Mouse (Mus musculus) heart, postnatal 0 days (tissue): ENCODE measurements around the gene Ndufa3. TPM values are rescaled to one million over a fixed set of nuclear protein-coding genes. Genes with fewer than 3 reads are reported as not detected.
A peak's percentile ranks its signal among the peaks of the same experiment; 100 is the strongest.

ENCODE experiments used
- ATAC-seq: fragments of 200-750 bp; cut with Nextera tagmentation; 2 replicates; pipeline ENCODE4 v1.8.0; 2017; ENCODE audit warnings: low read depth, moderate number of reproducible peaks, moderate library complexity; ENCODE audit not compliant: insufficient read depth
- DNase-seq: peaks from one replicate; pipeline ENCODE4 v3.0.0-alpha.2; 2016; ENCODE audit warnings: low spot score
- H3K27ac ChIP-seq: fragments of 300-500 bp; sonication (generic); 2 replicates; pipeline ENCODE4 v1.5.1; 2014; ENCODE audit warnings: low read depth, mild to moderate bottlenecking
- H3K27me3 ChIP-seq: fragments of 300-500 bp; sonication (generic); 2 replicates; pipeline ENCODE4 v1.6.1; 2014; ENCODE audit warnings: low read length, mixed read lengths; ENCODE audit not compliant: control insufficient read depth, insufficient read depth
- H3K36me3 ChIP-seq: fragments of 300-500 bp; sonication (generic); replicated peaks from 2 replicates; pipeline ENCODE4 v1.6.1; 2014; ENCODE audit warnings: low read length, mixed read lengths; ENCODE audit not compliant: control insufficient read depth, insufficient read depth
- H3K4me1 ChIP-seq: fragments of 300-500 bp; sonication (generic); 2 replicates; pipeline ENCODE4 v1.6.1; 2014; ENCODE audit warnings: antibody characterized with exemption; ENCODE audit not compliant: control insufficient read depth, insufficient read depth
- H3K4me2 ChIP-seq: fragments of 300-500 bp; sonication (generic); 2 replicates; pipeline ENCODE4 v1.6.1; 2014; ENCODE audit warnings: low read depth, mild to moderate bottlenecking, low read length, moderate library complexity
- H3K4me3 ChIP-seq: fragments of 300-500 bp; sonication (generic); 2 replicates; pipeline ENCODE4 v1.5.1; 2014; ENCODE audit warnings: low read depth, low read length
- H3K9ac ChIP-seq: fragments of 300-500 bp; sonication (generic); replicated peaks from 2 replicates; pipeline ENCODE4 v1.6.1; 2014; ENCODE audit warnings: low read depth, low read length, mixed read lengths
- H3K9me3 ChIP-seq: fragments of 300-500 bp; sonication (generic); replicated peaks from 2 replicates; pipeline ENCODE4 v1.6.1; 2016; ENCODE audit warnings: low read length; ENCODE audit not compliant: control insufficient read depth
- CTCF ChIP-seq: IDR thresholded peaks from 2 replicates; pipeline ENCODE4 v1.5.1; 2016; ENCODE audit warnings: antibody characterized with exemption, control low read depth, low read depth
- EP300 ChIP-seq: IDR thresholded peaks from 2 replicates; pipeline ENCODE4 v1.6.1; 2016; ENCODE audit warnings: antibody characterized with exemption, low read depth
- WGBS: fragments of 180-500 bp; shearing (Covaris S2); extraction: QIAGEN DNeasy Blood & Tissue Kit; methylation state at CpG from one replicate; pipeline ENCODE4 v1.1.7; 2014; 5-methylcytosine and 5-hydroxymethylcytosine counted together
- polyA plus RNA-seq: library from polyadenylated mRNA; unstranded; fragments of >200 nt; fragmentation: Nextera tagmentation; extraction: Ambion mirVana; gene quantifications from 2 replicates; pipeline ENCODE4 v1.2.1, GENCODE M21; 2015
- total RNA-seq: library from RNA; depleted of rRNA; stranded (reverse); fragments of >200 nt; gene quantifications from 2 replicates; pipeline ENCODE4 v1.2.3, GENCODE M21; 2014; ENCODE audit warnings: low replicate concordance

Ndufa3 gene
- total and polyA plus RNA-seq, 2 experiments from 2014 or later = 1,160 to 1,410 TPM

GRCm38 (mm10) chr7:3644672-3645487, 27.7 kb downstream of the Ndufa3 start, which contains the start of gene Cnot3:
Gene Cnot3, plus strand, starts transcription at chr7:3645268.
- Histone ChIP-seq H3K27ac (peak within 1 kb of the TSS; percentile 99), H3K36me3 (peaks cover 16% of the 10 kb centered on the region), H3K9me3 (no peaks in the 10 kb centered on the region), H3K4me3 (peak within 1 kb of the TSS; percentile 95), H3K27me3 (no peaks in the 10 kb centered on the region), H3K4me2 (peak within 1 kb of the TSS; percentile 79), H3K9ac (peak within 1 kb of the TSS; percentile 95), H3K4me1 (peaks cover 23% of the 10 kb centered on the region)
- TF ChIP-seq CTCF (no peak), EP300 (peak; percentile 95)
- under 1% methylated on average over 56 of the region's 58 CpGs for WGBS
- ATAC-seq (peak; percentile 97), DNase-seq (peak; percentile 100)

DNA sequence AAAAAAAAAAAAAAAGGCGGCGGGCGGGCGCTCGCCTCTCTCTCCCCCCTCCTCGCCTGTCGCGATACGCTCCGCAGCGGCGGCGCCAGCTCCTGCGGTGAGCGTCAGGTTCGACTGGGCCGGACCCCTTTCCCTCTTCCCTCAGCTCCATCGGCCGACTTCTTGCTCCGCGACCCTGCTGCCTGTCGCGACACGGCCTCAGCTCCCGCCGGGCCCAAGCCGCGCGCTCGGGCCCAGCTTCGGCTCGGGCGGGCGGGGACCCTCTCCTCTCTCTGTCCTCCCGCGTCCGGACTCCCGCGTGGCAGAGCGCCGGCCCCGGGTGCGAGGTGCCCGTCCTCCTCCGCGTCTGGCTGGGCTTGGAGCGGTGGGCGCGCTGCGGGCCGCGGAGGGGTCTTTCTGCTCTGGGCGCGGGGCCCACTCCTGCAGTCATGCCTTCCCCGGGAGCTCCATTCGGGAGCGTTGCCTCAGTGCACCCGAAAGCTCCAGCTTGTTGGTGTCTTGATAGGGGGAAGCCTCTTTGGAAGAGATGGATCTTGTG, 28.4 kb downstream of the Ndufa3 start:
- Histone ChIP-seq H3K36me3 (peaks cover 16% of the 10 kb centered on the region), H3K9ac (peak overlapping the region; percentile 95), H3K4me2 (peak overlapping the region; percentile 79), H3K27ac (peak overlapping the region; percentile 99), H3K4me1 (peaks cover 23% of the 10 kb centered on the region), H3K4me3 (peak overlapping the region; percentile 95), H3K9me3 (no peaks in the 10 kb centered on the region), H3K27me3 (no peaks in the 10 kb centered on the region)
- DNase-seq (no peak), ATAC-seq (peak; percentile 1; the same call in 1 of the 2 replicates)
- TF ChIP-seq CTCF (no peak), EP300 (no peak)
- under 1% methylated on average over 51 of the region's 58 CpGs for WGBS

- ATAC-seq = no peak
- no peaks in the 10 kb centered on the region for H3K27me3 ChIP-seq
- peak overlapping the region; percentile 95 for H3K4me3 ChIP-seq
- H3K36me3 ChIP-seq = peaks cover 16% of the 10 kb centered on the region
- WGBS = 5% methylated on average over 9 of the region's 9 CpGs
- no peak for DNase-seq
- H3K9ac ChIP-seq = peak overlapping the region; percentile 95
- H3K4me1 ChIP-seq = peaks cover 23% of the 10 kb centered on the region
- H3K9me3 ChIP-seq = no peaks in the 10 kb centered on the region
- peak overlapping the region; percentile 79 for H3K4me2 ChIP-seq
- TF ChIP-seq CTCF (no peak), EP300 (no peak)
- H3K27ac ChIP-seq = peak overlapping the region; percentile 99; the same call in 1 of the 2 replicates
Measured at GRCm38 (mm10) chr7:3646188-3646587, 29.0 kb downstream of the Ndufa3 start.

DNA sequence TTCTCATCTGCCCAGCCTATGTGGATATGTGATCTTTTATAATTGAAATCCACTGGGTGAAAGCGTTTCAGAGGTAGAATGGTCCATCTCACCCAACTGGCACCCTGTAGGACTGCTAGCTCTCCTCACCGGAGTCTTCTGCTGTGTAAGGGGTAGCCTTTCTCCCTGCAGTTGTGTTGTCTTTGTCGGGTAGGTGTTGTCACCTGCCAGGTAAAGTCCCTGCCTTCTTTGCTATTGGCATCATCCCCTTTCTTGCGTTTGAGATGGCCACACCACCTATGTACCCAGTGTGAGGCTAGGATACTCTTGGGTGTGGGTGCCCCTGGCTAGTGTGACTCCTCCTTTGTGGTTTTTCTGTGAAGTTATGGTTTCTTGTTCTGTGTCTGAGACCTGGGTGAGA, 29.5 kb downstream of the Ndufa3 start:
- Histone ChIP-seq H3K4me1 (peaks cover 23% of the 10 kb centered on the region), H3K27me3 (no peaks in the 10 kb centered on the region), H3K9me3 (no peaks in the 10 kb centered on the region), H3K4me3 (peak overlapping the region; percentile 95), H3K9ac (peak overlapping the region; percentile 95), H3K27ac (no peak overlapping the region), H3K36me3 (peaks cover 17% of the 10 kb centered on the region), H3K4me2 (peak overlapping the region; percentile 79)
- DNase-seq = no peak
- no peak for TF ChIP-seq EP300
- no peak for ATAC-seq
- WGBS = 56% methylated on average over 4 of the region's 4 CpGs

DNA sequence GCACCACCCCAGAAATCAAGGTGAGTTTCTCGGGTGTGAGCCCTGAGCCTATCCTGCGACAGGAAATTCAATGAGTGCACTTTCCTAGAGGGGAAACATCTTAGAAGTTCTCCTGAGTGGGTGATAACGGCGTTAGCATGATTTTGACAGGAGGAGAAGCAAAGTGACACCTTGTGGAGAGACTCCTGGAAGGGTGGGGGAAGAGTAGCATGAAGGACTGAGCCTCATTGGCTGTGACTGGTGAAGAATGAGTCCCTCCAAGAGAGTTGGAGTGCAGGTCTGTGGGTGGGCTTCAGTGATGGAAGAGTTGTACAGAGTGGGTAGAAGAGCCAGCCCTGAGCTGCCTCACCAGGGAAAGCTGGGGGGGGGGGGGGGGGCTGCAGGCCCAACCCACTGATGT, 39.8 kb downstream of the Ndufa3 start:
- H3K9ac ChIP-seq = no peak overlapping the region
- no peak for TF ChIP-seq EP300
- no peak for TF ChIP-seq CTCF
- no peaks in the 10 kb centered on the region for H3K4me1 ChIP-seq
- H3K27ac ChIP-seq = no peak overlapping the region
- peaks cover 99% of the 10 kb centered on the region for H3K36me3 ChIP-seq
- no peaks in the 10 kb centered on the region for H3K27me3 ChIP-seq
- 78% methylated on average over 4 of the region's 4 CpGs for WGBS
- no peak for DNase-seq
- H3K4me2 ChIP-seq = no peak overlapping the region
- no peak overlapping the region for H3K4me3 ChIP-seq
- no peaks in the 10 kb centered on the region for H3K9me3 ChIP-seq
- ATAC-seq = no peak
